Mouse (Mus musculus): ENCODE results near the gene AU021092. TPM values are rescaled to one million over a fixed set of nuclear protein-coding genes. Genes with fewer than 3 reads are reported as not detected.

The AU021092 gene
- polyA plus RNA-seq, 1 experiment from 2014 or later: 15.7 TPM

DNA sequence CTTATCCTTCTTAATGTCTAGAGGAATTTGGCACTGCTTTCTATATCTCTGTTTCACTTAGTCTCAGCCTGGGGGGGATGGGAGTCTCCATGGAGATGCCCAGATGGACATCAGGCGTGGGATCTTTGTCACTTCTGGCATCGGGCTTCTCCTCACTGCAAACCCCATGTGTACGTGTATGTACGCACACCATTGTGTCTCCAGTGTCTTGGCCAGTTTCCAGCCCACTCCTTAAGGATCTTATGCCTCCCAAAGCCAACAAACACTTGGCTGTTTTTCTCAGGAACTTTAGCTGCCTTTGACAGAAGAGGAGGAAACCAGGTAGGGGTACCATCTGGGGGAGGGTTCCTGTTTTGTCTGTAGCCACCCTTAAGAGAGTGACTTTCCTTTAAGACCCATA lies 696 bp downstream of the AU021092 start:
- Histone ChIP-seq H3K4me2 (ENCODE audit: low read length) (no peak overlapping the region), H3K9ac (ENCODE audit: low read depth, low read length) (no peak overlapping the region), H3K36me3 (ENCODE audit: control insufficient read depth, insufficient read depth, low read length) (no peaks in the 10 kb centered on the region), H3K4me1 (ENCODE audit: control insufficient read depth, insufficient read depth, low read depth, low read length) (no peaks in the 10 kb centered on the region), H3K4me3 (ENCODE audit: low read length) (no peak overlapping the region), H3K27ac (ENCODE audit: low read depth, low read length) (no peak overlapping the region), H3K9me3 (ENCODE audit: control insufficient read depth, low read length) (no peaks in the 10 kb centered on the region), H3K27me3 (replicated peaks; ENCODE audit: control insufficient read depth, insufficient read depth, low read length) (no peaks in the 10 kb centered on the region; the same call in 1 of the 2 replicates)
- ATAC-seq: no peak
- WGBS: 38% methylated on average over 4 of the region's 4 CpGs

DNA sequence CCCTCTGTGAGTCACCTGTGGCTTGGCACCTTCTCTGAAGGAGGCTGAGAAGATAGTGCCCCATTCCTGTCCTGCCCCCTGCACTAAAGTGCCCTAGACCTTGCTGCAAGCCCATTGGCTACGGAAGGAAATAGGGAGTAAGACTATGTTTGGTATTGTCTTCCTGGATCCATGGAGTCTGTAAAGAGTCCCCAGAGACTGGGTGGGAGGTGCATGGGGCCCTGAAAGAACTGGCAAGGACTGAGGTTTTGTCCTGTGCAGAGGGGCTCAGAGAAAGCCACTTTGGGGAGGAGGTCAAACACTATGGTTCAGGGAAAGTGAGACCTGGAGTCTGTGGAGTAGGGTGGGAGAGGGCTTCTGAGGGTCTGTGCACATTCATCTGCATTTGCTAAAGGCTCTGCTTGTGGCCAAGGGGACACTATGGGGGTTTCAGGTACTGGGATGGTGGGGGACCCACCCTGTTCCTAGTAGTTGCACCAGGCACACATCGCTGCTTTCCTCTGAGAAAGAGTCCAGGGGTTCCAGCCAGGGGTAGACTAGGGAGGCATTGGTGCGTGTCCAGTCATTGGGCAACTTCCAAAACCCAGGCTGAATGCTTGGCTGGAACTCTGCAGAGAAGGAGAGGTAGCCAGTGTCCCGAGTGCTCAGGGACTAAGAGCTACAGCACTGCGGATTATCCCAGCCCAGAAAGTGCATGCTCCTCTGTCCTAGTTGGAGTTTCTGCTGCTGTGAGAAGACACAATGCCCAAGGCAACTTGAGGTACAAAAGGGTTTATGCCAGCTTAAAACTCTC lies 4.6 kb downstream of the AU021092 start:
- Histone ChIP-seq H3K36me3 (ENCODE audit: control insufficient read depth, insufficient read depth, low read length) (no peaks in the 10 kb centered on the region), H3K27me3 (replicated peaks; ENCODE audit: control insufficient read depth, insufficient read depth, low read length) (no peaks in the 10 kb centered on the region; the same call in 1 of the 2 replicates), H3K9me3 (ENCODE audit: control insufficient read depth, low read length) (no peaks in the 10 kb centered on the region), H3K4me3 (ENCODE audit: low read length) (no peak overlapping the region), H3K27ac (ENCODE audit: low read depth, low read length) (no peak overlapping the region), H3K9ac (ENCODE audit: low read depth, low read length) (no peak overlapping the region), H3K4me2 (ENCODE audit: low read length) (no peak overlapping the region), H3K4me1 (ENCODE audit: control insufficient read depth, insufficient read depth, low read depth, low read length) (no peaks in the 10 kb centered on the region)
- no peak for ATAC-seq
- WGBS: 70% methylated on average over 5 of the region's 5 CpGs

DNA sequence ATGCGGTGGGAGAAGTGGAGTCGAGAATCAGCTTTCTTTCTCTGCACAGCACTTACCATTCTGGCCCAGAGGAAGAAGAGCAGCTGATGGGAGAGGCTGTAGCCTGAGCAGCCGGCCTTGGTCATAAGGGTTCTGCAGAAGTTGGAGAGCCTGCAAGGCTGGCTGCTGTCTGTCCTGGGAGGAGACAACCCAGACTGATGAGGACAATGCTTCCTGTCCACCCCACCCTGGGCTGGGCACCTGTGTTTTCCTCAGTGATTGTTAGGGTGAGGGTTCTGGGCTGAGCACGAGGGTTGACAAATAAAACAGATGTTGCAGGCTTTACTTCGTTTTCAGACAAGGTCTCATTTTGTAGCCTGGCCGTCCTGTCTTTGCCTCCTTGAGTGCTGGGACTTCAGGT lies 5.4 kb downstream of the AU021092 start:
- WGBS: 55% methylated on average over 6 of the region's 6 CpGs
- H3K36me3 ChIP-seq (ENCODE audit: control insufficient read depth, insufficient read depth, low read length): no peaks in the 10 kb centered on the region
- no peak overlapping the region for H3K9ac ChIP-seq (ENCODE audit: low read depth, low read length)
- H3K27me3 ChIP-seq (replicated peaks; ENCODE audit: control insufficient read depth, insufficient read depth, low read length): no peaks in the 10 kb centered on the region; the same call in 1 of the 2 replicates
- H3K4me1 ChIP-seq (ENCODE audit: control insufficient read depth, insufficient read depth, low read depth, low read length): no peaks in the 10 kb centered on the region
- no peak overlapping the region for H3K27ac ChIP-seq (ENCODE audit: low read depth, low read length)
- no peak for ATAC-seq
- H3K4me3 ChIP-seq (ENCODE audit: low read length): no peak overlapping the region
- H3K9me3 ChIP-seq (ENCODE audit: control insufficient read depth, low read length): no peaks in the 10 kb centered on the region
- H3K4me2 ChIP-seq (ENCODE audit: low read length): no peak overlapping the region

DNA sequence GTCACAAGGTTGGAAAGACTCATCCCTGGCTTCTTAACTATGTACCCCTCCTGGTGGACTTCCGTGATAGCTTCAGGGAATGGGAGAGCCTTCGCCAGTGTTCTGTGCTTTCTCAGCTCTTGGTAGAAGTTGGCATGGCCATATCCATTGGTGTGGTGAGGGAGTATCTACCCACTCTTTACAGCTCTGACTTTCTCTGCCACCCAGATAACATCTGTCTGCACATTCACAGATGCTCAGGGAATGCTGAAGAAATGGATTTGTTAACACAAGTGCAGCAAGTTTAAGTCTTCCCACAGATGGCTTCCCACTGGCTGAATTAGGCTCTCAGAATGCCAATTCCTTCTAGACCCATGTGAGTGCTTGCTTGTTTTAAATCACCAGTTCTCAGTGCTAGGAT lies 8.0 kb downstream of the AU021092 start:
- ATAC-seq: no peak
- no peaks in the 10 kb centered on the region; the same call in none of the 2 replicates for H3K27me3 ChIP-seq (replicated peaks; ENCODE audit: control insufficient read depth, insufficient read depth, low read length)
- H3K27ac ChIP-seq (ENCODE audit: low read depth, low read length): no peak overlapping the region
- no peaks in the 10 kb centered on the region for H3K36me3 ChIP-seq (ENCODE audit: control insufficient read depth, insufficient read depth, low read length)
- no peaks in the 10 kb centered on the region for H3K4me1 ChIP-seq (ENCODE audit: control insufficient read depth, insufficient read depth, low read depth, low read length)
- H3K4me2 ChIP-seq (ENCODE audit: low read length): no peak overlapping the region
- 86% methylated on average over 2 of the region's 2 CpGs for WGBS
- no peaks in the 10 kb centered on the region for H3K9me3 ChIP-seq (ENCODE audit: control insufficient read depth, low read length)
- H3K9ac ChIP-seq (ENCODE audit: low read depth, low read length): no peak overlapping the region
- H3K4me3 ChIP-seq (ENCODE audit: low read length): no peak overlapping the region

DNA sequence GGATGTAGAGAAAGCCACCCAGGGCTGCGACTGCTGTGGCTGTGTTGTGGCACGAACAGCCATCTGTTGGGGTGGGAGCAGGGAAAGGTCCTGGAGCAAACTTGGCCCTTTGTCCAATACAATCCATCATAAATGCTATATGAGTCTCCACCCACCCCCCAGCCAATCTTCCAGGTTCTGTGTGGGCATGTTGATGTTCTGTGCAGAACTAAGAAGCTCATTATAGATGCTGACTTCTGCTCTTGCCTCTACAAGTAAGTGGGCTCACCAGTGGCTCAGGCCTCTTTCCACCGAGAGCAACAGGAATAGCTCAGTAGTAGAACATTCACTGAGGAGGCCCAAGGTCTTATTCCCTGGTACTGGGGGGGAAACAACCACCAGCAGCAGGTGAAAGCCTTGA lies 9.9 kb downstream of the AU021092 start:
- ATAC-seq: no peak
- no peak overlapping the region for H3K27ac ChIP-seq (ENCODE audit: low read depth, low read length)
- no peaks in the 10 kb centered on the region for H3K4me1 ChIP-seq (ENCODE audit: control insufficient read depth, insufficient read depth, low read depth, low read length)
- H3K4me3 ChIP-seq (ENCODE audit: low read length): no peak overlapping the region
- H3K4me2 ChIP-seq (ENCODE audit: low read length): no peak overlapping the region
- no peaks in the 10 kb centered on the region for H3K36me3 ChIP-seq (ENCODE audit: control insufficient read depth, insufficient read depth, low read length)
- no peak overlapping the region for H3K9ac ChIP-seq (ENCODE audit: low read depth, low read length)
- no peaks in the 10 kb centered on the region; the same call in 1 of the 2 replicates for H3K27me3 ChIP-seq (replicated peaks; ENCODE audit: control insufficient read depth, insufficient read depth, low read length)
- WGBS: 79% methylated on average over 3 of the region's 3 CpGs
- no peaks in the 10 kb centered on the region for H3K9me3 ChIP-seq (ENCODE audit: control insufficient read depth, low read length)

DNA sequence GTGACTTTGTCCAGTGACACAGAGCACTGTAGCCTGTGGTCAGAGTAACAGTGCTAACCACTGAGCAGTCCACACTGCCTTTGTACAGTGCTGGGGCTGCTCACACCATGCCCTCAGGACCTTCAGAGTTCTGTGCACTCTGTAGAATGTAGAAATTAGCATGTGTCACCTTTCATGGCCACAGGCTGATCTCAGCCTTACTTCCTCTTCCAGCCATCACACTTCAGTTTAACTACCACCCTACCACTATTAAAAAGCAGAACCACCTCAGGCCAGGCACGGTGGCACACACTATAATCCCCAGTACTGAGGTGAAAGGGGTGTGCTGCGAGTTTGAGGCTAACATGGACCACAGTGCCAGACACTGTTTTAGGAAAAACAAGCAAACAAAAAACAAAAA lies 11.7 kb downstream of the AU021092 start:
- H3K9ac ChIP-seq (ENCODE audit: low read depth, low read length): no peak overlapping the region
- H3K4me3 ChIP-seq (ENCODE audit: low read length): no peak overlapping the region
- no peaks in the 10 kb centered on the region; the same call in 1 of the 2 replicates for H3K27me3 ChIP-seq (replicated peaks; ENCODE audit: control insufficient read depth, insufficient read depth, low read length)
- no peaks in the 10 kb centered on the region for H3K36me3 ChIP-seq (ENCODE audit: control insufficient read depth, insufficient read depth, low read length)
- 77% methylated on average over 2 of the region's 2 CpGs for WGBS
- no peak overlapping the region for H3K4me2 ChIP-seq (ENCODE audit: low read length)
- ATAC-seq: no peak
- no peak overlapping the region for H3K27ac ChIP-seq (ENCODE audit: low read depth, low read length)
- no peaks in the 10 kb centered on the region for H3K4me1 ChIP-seq (ENCODE audit: control insufficient read depth, insufficient read depth, low read depth, low read length)
- no peaks in the 10 kb centered on the region for H3K9me3 ChIP-seq (ENCODE audit: control insufficient read depth, low read length)

DNA sequence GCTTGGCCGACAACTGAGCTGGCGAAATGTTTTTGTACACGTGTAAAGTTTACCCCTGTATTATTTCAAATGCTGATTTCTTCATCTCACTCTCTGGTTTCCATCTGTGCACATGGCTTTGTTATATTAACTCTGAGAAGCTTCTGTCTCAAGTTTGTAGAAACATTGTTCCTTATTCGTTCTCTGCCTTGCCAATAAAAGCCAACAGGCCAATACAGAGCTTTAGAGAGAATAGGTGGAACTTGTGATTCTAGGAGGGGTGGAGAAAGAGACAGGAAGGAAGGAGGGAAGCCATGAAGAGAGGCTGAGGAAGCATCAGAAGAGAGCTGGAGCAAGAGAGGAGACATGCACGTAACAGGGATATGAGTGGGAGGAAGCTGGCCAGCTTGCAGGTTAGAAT lies 16.0 kb downstream of the AU021092 start:
- 76% methylated on average over 5 of the region's 5 CpGs for WGBS

DNA sequence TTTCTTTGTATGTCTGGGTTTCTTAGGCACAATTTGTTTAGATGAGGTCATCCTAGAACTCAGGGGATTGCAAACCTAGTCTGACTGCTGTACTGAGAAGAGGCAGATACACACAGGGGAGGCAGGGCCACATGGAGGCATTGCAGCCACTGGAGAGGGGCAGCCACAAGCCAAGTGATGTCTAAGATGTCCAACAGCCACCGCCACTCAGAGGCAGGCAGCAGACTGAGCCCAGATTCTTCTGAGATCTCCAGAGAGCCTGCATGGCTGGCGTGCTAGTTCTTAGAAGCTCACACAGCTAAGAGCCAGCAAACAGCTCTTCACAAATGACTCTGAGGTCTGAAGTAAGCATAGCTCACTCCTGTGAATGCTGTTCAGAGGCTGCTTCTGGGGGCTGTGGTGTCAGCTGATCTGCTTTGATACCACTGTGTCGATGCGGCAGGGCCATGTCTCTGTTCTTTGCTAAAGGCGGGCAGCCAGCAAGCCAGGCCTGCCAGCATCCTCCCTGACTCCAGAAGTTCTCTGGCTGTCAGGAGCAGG lies 16.6 kb downstream of the AU021092 start:
- Histone ChIP-seq H3K4me1 (ENCODE audit: control insufficient read depth, insufficient read depth, low read depth, low read length) (peaks cover 2% of the 10 kb centered on the region), H3K27me3 (replicated peaks; ENCODE audit: control insufficient read depth, insufficient read depth, low read length) (no peaks in the 10 kb centered on the region), H3K4me2 (ENCODE audit: low read length) (no peak overlapping the region), H3K27ac (ENCODE audit: low read depth, low read length) (no peak overlapping the region), H3K36me3 (ENCODE audit: control insufficient read depth, insufficient read depth, low read length) (0 out of 2 replicates have a peak, but pooled peaks cover 2% of the 10 kb centered on the region), H3K9ac (ENCODE audit: low read depth, low read length) (no peak overlapping the region), H3K9me3 (ENCODE audit: control insufficient read depth, low read length) (no peaks in the 10 kb centered on the region), H3K4me3 (ENCODE audit: low read length) (no peak overlapping the region)
- 88% methylated on average over 5 of the region's 5 CpGs for WGBS
- ATAC-seq: no peak

More for the DNA sequence above, 16.0 kb downstream of the AU021092 start:
- Histone ChIP-seq H3K4me3 (ENCODE audit: low read length) (no peak overlapping the region), H3K4me2 (ENCODE audit: low read length) (no peak overlapping the region), H3K27me3 (replicated peaks; ENCODE audit: control insufficient read depth, insufficient read depth, low read length) (no peaks in the 10 kb centered on the region), H3K36me3 (ENCODE audit: control insufficient read depth, insufficient read depth, low read length) (no peaks in the 10 kb centered on the region), H3K9me3 (ENCODE audit: control insufficient read depth, low read length) (no peaks in the 10 kb centered on the region), H3K27ac (ENCODE audit: low read depth, low read length) (no peak overlapping the region), H3K4me1 (ENCODE audit: control insufficient read depth, insufficient read depth, low read depth, low read length) (peaks cover 2% of the 10 kb centered on the region), H3K9ac (ENCODE audit: low read depth, low read length) (no peak overlapping the region)
- ATAC-seq: no peak

DNA sequence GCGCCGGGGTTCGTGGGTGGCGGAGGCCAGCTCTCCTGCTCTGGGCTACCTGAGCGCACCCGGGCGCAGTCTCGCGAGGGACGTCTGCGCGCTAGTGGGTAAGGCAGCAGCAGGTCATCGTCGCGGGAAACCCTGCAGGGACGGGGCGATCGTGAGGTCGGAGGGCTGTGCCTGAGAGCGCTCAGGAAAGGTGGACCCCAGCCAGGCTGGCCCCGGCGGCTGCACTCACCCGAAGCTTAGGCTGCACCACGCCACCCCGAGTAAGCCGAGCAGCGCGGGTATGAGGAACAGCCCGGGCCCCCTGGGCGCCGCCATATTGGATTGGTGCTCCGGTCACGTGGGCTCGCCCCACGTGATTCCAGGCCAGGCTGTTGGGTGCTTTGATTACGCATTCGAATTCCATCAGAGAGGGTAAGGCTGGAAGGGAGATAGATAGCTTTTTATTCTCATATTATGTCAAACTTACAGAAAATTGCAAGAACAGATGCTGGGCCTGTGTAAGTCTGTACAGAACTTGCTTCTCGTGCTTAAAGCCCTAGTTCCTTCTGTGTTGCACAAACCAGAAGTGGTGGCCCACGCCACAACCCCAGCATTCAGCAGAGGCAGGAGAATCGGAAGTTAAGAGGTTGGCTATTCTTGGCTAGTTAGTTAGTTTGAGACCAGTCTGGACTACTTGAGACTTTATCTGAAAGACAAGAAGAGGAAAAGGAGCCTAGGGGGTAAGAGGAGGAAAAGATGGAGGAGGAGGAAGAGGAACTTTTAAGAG lies 18.2 kb downstream of the AU021092 start, which contains the start of gene Nagpa:
Gene Nagpa, minus strand, starts transcription at position 345 of the 766 bp plus-strand sequence.
- peak; percentile 94 for ATAC-seq
- Histone ChIP-seq H3K27ac (ENCODE audit: low read depth, low read length) (no peak within 1 kb of the TSS), H3K36me3 (ENCODE audit: control insufficient read depth, insufficient read depth, low read length) (peaks cover 5% of the 10 kb centered on the region; the same call in 1 of the 2 replicates), H3K9ac (ENCODE audit: low read depth, low read length) (peak within 1 kb of the TSS; percentile 76), H3K4me3 (ENCODE audit: low read length) (peak within 1 kb of the TSS; percentile 87), H3K27me3 (replicated peaks; ENCODE audit: control insufficient read depth, insufficient read depth, low read length) (no peaks in the 10 kb centered on the region), H3K9me3 (ENCODE audit: control insufficient read depth, low read length) (no peaks in the 10 kb centered on the region), H3K4me2 (ENCODE audit: low read length) (peak within 1 kb of the TSS; percentile 97), H3K4me1 (ENCODE audit: control insufficient read depth, insufficient read depth, low read depth, low read length) (peaks cover 2% of the 10 kb centered on the region)
- whole genome bisulfite sequencing: 5% methylated on average over 34 of the region's 40 CpGs

Measured in hindbrain, embryonic 16.5 days (tissue).